Mouse (Mus musculus): ENCODE measurements around the gene Lrfn4. TPM values are rescaled to one million over a fixed set of nuclear protein-coding genes. Genes with fewer than 3 reads are reported as not detected.

The Lrfn4 gene
- polyA plus RNA-seq (2015; fragmentation: Nextera tagmentation; extraction: Ambion mirVana): 0.70 and 0.93 TPM in 2 replicates

GRCm38 (mm10) chr19:4615151-4616093 is at the start of gene Lrfn4:
TSS of gene Lrfn4 (minus strand) at chr19:4615667.

GRCm38 (mm10) chr19:4625179-4625828 is 9.8 kb upstream of the Lrfn4 start, which contains the start of gene Rce1:
TSS of gene Rce1 (minus strand) at chr19:4625641.

Other genes with a start within 250 kb of the Lrfn4 start
- 19.6 and 20.3 TPM in 2 replicates for gene Kdm2a, start 217.4 kb downstream of the Lrfn4 start, polyA plus RNA-seq (2015; fragmentation: Nextera tagmentation; extraction: Ambion mirVana)
- gene Rhod, start 176.2 kb downstream of the Lrfn4 start, polyA plus RNA-seq (2015; fragmentation: Nextera tagmentation; extraction: Ambion mirVana): 9.0 and 13.6 TPM in 2 replicates
- gene Syt12, start 138.2 kb downstream of the Lrfn4 start, polyA plus RNA-seq (2015; fragmentation: Nextera tagmentation; extraction: Ambion mirVana): 0.05 TPM in 1 of 2 replicates, not detected in the other
- not detected in 2 replicates for gene 2010003K11Rik, start 117.1 kb downstream of the Lrfn4 start, polyA plus RNA-seq (2015; fragmentation: Nextera tagmentation; extraction: Ambion mirVana)
- gene Pcx, start 105.2 kb downstream of the Lrfn4 start, polyA plus RNA-seq (2015; fragmentation: Nextera tagmentation; extraction: Ambion mirVana): 17.9 and 18.0 TPM in 2 replicates
- 30.4 and 31.4 TPM in 2 replicates for gene Rce1, start 10.0 kb upstream of the Lrfn4 start, polyA plus RNA-seq (2015; fragmentation: Nextera tagmentation; extraction: Ambion mirVana)
- 1.4 and 1.7 TPM in 2 replicates for gene Gm960, start 83.0 kb upstream of the Lrfn4 start, polyA plus RNA-seq (2015; fragmentation: Nextera tagmentation; extraction: Ambion mirVana)
- 0.12 and 0.44 TPM in 2 replicates for gene Sptbn2, start 95.5 kb upstream of the Lrfn4 start, polyA plus RNA-seq (2015; fragmentation: Nextera tagmentation; extraction: Ambion mirVana)
- 24.7 and 27.6 TPM in 2 replicates for gene Rbm4b, start 140.8 kb upstream of the Lrfn4 start, polyA plus RNA-seq (2015; fragmentation: Nextera tagmentation; extraction: Ambion mirVana)
- gene Rbm4, start 178.2 kb upstream of the Lrfn4 start, polyA plus RNA-seq (2015; fragmentation: Nextera tagmentation; extraction: Ambion mirVana): 18.2 and 21.2 TPM in 2 replicates
- 15.6 and 16.1 TPM in 2 replicates for gene Gm21992, start 195.9 kb upstream of the Lrfn4 start, polyA plus RNA-seq (2015; fragmentation: Nextera tagmentation; extraction: Ambion mirVana)
- gene Rbm14, start 196.0 kb upstream of the Lrfn4 start, polyA plus RNA-seq (2015; fragmentation: Nextera tagmentation; extraction: Ambion mirVana): 32.0 and 37.2 TPM in 2 replicates
- gene Ccs, start 223.7 kb upstream of the Lrfn4 start, polyA plus RNA-seq (2015; fragmentation: Nextera tagmentation; extraction: Ambion mirVana): 42.7 TPM in 2 replicates
- gene Ccdc87, start 223.7 kb upstream of the Lrfn4 start, polyA plus RNA-seq (2015; fragmentation: Nextera tagmentation; extraction: Ambion mirVana): not detected in 2 replicates
- gene Ctsf, start 239.5 kb upstream of the Lrfn4 start, polyA plus RNA-seq (2015; fragmentation: Nextera tagmentation; extraction: Ambion mirVana): 56.0 and 61.5 TPM in 2 replicates